Mouse (Mus musculus): Measurements from ENCODE around the gene Rufy2. TPM values are rescaled to one million over a fixed set of nuclear protein-coding genes. Genes with fewer than 3 reads are reported as not detected.
"Not testable (repeated sequence)": the region's sequence is repeated elsewhere in the genome, so short reads cannot be mapped to it uniquely, and the experiment has no call there.

Rufy2 gene
- polyA plus RNA-seq, 1 experiment from 2014 or later = 38.6 TPM

DNA sequence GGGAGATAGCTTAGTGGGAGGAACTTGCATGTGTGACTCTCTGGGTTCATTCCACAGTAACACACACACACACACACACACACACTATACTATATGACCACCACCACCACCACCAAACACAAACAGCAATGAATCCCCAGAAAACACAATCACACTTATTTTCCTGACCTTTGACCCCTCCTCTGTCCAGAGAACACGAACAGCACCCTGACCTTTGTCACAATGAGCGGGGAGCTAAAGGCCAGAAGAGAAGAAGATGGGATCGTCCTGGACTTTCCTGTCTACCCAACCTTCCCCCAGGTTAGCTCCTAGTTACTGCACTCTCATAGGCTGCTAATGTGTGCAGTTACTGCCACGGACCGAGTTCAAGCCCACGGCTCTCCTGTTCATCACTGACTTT lies 72.0 kb downstream of the Rufy2 start:
- DNase-seq (ENCODE audit: low spot score) (no peak), ATAC-seq (no peak)
- Histone ChIP-seq H3K27ac (ENCODE audit: low read depth, low read length) (no peak overlapping the region), H3K27me3 (replicated peaks; ENCODE audit: control insufficient read depth, insufficient read depth, low read length) (no peaks in the 10 kb centered on the region), H3K36me3 (ENCODE audit: control insufficient read depth, insufficient read depth, low read length) (no peaks in the 10 kb centered on the region), H3K9me3 (replicated peaks; ENCODE audit: control insufficient read depth, low read length) (no peaks in the 10 kb centered on the region), H3K4me3 (ENCODE audit: low read depth, low read length) (no peak overlapping the region), H3K4me2 (ENCODE audit: low read length) (no peak overlapping the region), H3K4me1 (ENCODE audit: control insufficient read depth, insufficient read depth, low read length) (no peaks in the 10 kb centered on the region), H3K9ac (ENCODE audit: low read length) (no peak overlapping the region)
- WGBS = 89% methylated on average over 6 of the region's 6 CpGs

DNA sequence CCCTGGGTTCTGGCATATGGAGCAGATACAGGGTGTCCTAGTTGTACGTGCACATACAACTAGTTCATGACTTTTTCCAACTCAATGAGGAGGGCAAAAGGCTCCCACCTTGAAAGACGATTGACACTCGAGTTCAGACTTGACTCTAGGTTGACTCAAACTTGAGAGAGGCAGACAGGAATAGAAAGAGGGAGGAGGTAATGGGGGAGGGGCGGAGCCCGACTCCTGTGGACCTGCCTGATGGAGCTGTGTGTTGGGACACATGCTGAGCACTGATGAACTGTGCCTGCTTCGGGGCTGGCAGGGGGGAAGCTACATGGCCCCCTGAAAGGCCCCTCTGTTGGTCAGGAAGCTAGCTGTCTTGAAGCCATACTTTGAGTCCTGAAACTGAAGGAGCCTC lies 73.0 kb downstream of the Rufy2 start:
- no peak overlapping the region for H3K4me2 ChIP-seq (ENCODE audit: low read length)

DNA sequence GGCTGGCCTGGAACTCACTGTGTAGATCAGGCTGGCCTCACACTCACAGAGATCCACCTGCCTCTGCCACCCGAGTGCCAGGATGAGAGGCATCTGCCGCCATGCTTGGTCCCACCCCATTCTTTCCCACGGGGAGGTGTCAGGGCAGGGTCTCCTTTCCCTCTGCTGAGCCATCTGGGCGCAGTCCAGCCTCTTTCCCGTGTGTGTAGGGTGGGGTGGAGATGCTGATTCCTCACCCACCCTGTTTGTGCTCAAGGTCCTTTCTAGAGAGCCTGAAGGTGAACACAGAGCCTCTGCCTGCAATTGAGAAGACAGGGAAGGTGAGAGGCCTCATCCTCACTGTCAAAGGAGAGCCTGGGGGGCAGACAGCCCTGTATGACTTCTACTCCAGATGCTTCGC lies 74.0 kb downstream of the Rufy2 start:
- H3K4me3 ChIP-seq (ENCODE audit: low read depth, low read length); ATAC-seq; H3K9me3 ChIP-seq (replicated peaks; ENCODE audit: control insufficient read depth, low read length); H3K36me3 ChIP-seq (ENCODE audit: control insufficient read depth, insufficient read depth, low read length); H3K9ac ChIP-seq (ENCODE audit: low read length); DNase-seq (ENCODE audit: low spot score); H3K4me2 ChIP-seq (ENCODE audit: low read length); H3K27ac ChIP-seq (ENCODE audit: low read depth, low read length); H3K27me3 ChIP-seq (replicated peaks; ENCODE audit: control insufficient read depth, insufficient read depth, low read length); H3K4me1 ChIP-seq (ENCODE audit: control insufficient read depth, insufficient read depth, low read length): not testable (repeated sequence)
- WGBS = 88% methylated on average over 6 of the region's 6 CpGs

More for the DNA sequence above, 73.0 kb downstream of the Rufy2 start:
- Histone ChIP-seq H3K27ac (ENCODE audit: low read depth, low read length) (no peak overlapping the region), H3K4me1 (ENCODE audit: control insufficient read depth, insufficient read depth, low read length) (no peaks in the 10 kb centered on the region), H3K9me3 (replicated peaks; ENCODE audit: control insufficient read depth, low read length) (no peaks in the 10 kb centered on the region), H3K4me3 (ENCODE audit: low read depth, low read length) (no peak overlapping the region), H3K9ac (ENCODE audit: low read length) (no peak overlapping the region), H3K27me3 (replicated peaks; ENCODE audit: control insufficient read depth, insufficient read depth, low read length) (no peaks in the 10 kb centered on the region), H3K36me3 (ENCODE audit: control insufficient read depth, insufficient read depth, low read length) (no peaks in the 10 kb centered on the region)
- DNase-seq (ENCODE audit: low spot score) (no peak), ATAC-seq (no peak)
- 52% methylated on average over 6 of the region's 6 CpGs for whole genome bisulfite sequencing

DNA sequence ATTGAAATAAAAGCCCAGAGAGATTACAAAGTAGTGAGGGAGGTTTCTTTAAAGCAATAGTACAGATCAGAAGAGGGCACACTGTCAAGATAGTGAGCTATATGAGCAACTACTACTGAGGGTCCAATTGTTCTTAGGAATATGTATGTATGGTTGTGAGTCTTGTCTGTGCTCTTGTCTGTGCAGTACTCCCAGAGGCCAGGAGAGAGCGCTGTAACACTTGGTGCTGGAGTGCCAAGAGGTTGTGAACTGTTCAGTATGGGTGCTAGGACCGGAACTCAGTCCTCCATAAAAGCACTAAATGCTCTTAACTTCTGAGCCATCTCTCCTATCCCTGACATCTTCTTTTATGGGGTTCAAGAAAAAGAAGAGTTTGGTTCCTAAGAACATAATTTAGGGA lies 74.6 kb downstream of the Rufy2 start:
- H3K4me3 ChIP-seq (ENCODE audit: low read depth, low read length) = no peak overlapping the region
- H3K9me3 ChIP-seq (replicated peaks; ENCODE audit: control insufficient read depth, low read length) = no peaks in the 10 kb centered on the region
- H3K9ac ChIP-seq (ENCODE audit: low read length) = no peak overlapping the region
- no peaks in the 10 kb centered on the region for H3K4me1 ChIP-seq (ENCODE audit: control insufficient read depth, insufficient read depth, low read length)
- no peaks in the 10 kb centered on the region for H3K36me3 ChIP-seq (ENCODE audit: control insufficient read depth, insufficient read depth, low read length)
- DNase-seq (ENCODE audit: low spot score) (no peak), ATAC-seq (no peak)
- H3K27me3 ChIP-seq (replicated peaks; ENCODE audit: control insufficient read depth, insufficient read depth, low read length) = no peaks in the 10 kb centered on the region
- 79% methylated on average over 2 of the region's 2 CpGs for WGBS
- H3K4me2 ChIP-seq (ENCODE audit: low read length) = no peak overlapping the region
- no peak overlapping the region for H3K27ac ChIP-seq (ENCODE audit: low read depth, low read length)

DNA sequence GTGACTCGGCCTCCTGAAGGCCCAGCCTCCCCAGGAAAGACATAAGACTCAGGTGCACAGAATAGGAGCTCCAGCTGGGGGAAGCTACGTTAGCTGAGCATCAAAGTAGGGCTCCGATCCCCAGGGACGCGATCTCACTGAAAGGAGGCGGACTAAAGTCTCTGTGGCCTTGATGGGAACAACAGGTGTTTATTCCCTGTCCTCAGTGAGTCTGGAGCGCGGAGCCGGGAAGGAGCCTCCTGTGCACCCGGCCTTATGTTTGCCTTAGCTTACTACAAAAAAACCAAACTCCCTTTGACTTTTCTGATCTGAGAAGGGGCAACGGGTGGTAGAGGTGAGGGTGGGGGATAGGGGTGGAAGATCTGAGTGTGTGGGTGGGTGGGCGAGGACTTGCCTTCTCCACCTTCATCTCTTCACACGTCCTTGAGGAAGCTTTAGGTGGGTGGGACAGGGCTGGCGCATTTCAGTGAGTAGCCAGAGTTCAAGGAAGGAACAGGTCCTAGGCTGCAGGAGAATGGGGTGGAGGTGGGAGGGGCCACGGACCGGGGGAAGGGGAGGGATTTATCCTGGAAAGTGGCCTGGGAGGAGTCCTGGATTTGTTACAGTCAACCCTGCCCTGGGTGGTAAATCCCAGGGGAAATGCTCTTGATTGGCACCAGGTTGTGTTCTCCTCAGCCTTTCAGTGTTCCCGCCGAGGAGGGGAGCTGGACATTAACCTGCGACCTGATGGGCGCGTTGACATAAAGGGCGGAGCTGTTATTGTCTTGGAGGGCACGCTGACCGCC lies 77.1 kb downstream of the Rufy2 start:
- 43% methylated on average over 24 of the region's 24 CpGs for WGBS
- H3K9me3 ChIP-seq (replicated peaks; ENCODE audit: control insufficient read depth, low read length) = no peaks in the 10 kb centered on the region
- H3K4me2 ChIP-seq (ENCODE audit: low read length) = no peak overlapping the region
- no peaks in the 10 kb centered on the region for H3K4me1 ChIP-seq (ENCODE audit: control insufficient read depth, insufficient read depth, low read length)
- H3K9ac ChIP-seq (ENCODE audit: low read length) = no peak overlapping the region
- DNase-seq (ENCODE audit: low spot score) (no peak), ATAC-seq (no peak)
- H3K27ac ChIP-seq (ENCODE audit: low read depth, low read length) = no peak overlapping the region
- H3K36me3 ChIP-seq (ENCODE audit: control insufficient read depth, insufficient read depth, low read length) = no peaks in the 10 kb centered on the region
- no peaks in the 10 kb centered on the region for H3K27me3 ChIP-seq (replicated peaks; ENCODE audit: control insufficient read depth, insufficient read depth, low read length)
- no peak overlapping the region for H3K4me3 ChIP-seq (ENCODE audit: low read depth, low read length)

DNA sequence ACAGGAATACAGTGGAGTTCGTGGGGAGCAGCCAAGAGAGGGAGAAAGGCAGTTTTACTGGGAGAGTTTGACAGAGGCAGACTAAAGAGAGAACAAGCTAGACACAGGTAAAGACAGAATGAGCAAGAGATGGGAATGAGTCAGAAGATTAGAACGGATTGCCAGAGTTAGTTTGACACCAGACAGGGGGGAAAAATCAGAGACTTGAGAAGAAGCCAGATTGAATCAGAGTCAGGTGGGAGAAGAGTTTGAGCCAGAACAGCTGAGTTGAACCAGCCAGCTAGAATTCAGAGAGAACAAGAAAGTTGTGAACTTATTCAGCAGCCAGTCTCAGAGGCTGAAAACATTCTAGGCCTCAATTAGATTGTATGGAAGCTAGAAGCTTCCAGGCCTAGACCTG lies 79.8 kb downstream of the Rufy2 start, which contains the start of gene Pbld1:
TSS of gene Pbld1 (plus strand) at position 301 of the 400 bp plus-strand sequence.
- no peak within 1 kb of the TSS for H3K27ac ChIP-seq (ENCODE audit: low read depth, low read length)
- no peak within 1 kb of the TSS for H3K4me2 ChIP-seq (ENCODE audit: low read length)
- no peak within 1 kb of the TSS for H3K9ac ChIP-seq (ENCODE audit: low read length)
- no peaks in the 10 kb centered on the region for H3K36me3 ChIP-seq (ENCODE audit: control insufficient read depth, insufficient read depth, low read length)
- no peak for DNase-seq (ENCODE audit: low spot score)
- H3K9me3 ChIP-seq (replicated peaks; ENCODE audit: control insufficient read depth, low read length) = no peaks in the 10 kb centered on the region
- no peaks in the 10 kb centered on the region for H3K4me1 ChIP-seq (ENCODE audit: control insufficient read depth, insufficient read depth, low read length)
- ATAC-seq = no peak
- no peaks in the 10 kb centered on the region for H3K27me3 ChIP-seq (replicated peaks; ENCODE audit: control insufficient read depth, insufficient read depth, low read length)
- H3K4me3 ChIP-seq (ENCODE audit: low read depth, low read length) = no peak within 1 kb of the TSS
- WGBS = 75% methylated on average over 2 of the region's 2 CpGs

DNA sequence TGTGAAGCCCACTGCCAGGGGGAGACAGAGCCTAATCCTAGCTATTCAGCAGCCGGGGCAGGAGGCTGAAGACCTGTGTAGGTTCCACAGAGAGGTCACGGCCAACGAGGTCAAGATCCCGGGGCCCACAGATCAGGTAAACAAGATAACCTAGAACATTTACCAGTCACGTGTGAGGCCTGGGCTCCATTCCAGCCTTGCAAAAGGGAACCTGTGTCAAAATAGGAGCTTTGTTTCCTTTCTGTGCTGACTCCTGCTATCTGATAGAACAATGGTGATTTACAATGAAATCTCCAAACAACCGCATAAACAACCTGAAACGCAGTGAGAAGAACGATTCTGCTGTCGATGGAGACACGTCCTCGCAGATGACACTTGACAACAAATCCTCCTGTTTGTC lies 80.4 kb downstream of the Rufy2 start:
- DNase-seq (ENCODE audit: low spot score) (no peak), ATAC-seq (no peak)
- Histone ChIP-seq H3K9ac (ENCODE audit: low read length) (no peak overlapping the region), H3K27me3 (replicated peaks; ENCODE audit: control insufficient read depth, insufficient read depth, low read length) (no peaks in the 10 kb centered on the region), H3K9me3 (replicated peaks; ENCODE audit: control insufficient read depth, low read length) (no peaks in the 10 kb centered on the region), H3K36me3 (ENCODE audit: control insufficient read depth, insufficient read depth, low read length) (no peaks in the 10 kb centered on the region), H3K4me3 (ENCODE audit: low read depth, low read length) (no peak overlapping the region), H3K4me1 (ENCODE audit: control insufficient read depth, insufficient read depth, low read length) (no peaks in the 10 kb centered on the region), H3K27ac (ENCODE audit: low read depth, low read length) (no peak overlapping the region), H3K4me2 (ENCODE audit: low read length) (no peak overlapping the region)
- WGBS = 61% methylated on average over 11 of the region's 11 CpGs

DNA sequence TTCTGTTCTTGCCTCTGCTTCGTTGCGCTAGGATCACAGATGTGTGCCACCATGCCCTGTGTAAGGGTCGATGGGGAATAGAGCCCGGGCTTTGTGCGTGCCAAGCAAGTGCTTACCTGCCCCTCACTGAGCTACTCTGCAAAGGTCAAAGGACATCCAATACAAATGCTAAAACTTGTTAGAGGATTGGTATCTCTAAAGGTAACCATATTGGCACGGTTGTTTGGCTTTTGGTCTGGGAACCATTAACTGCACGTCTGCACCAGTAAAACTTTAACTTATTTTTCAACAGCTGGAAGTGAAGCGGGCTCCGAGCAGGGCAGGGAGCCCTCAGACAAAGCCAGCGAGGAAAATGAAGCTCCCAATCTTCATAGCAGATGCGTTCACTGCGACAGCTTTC lies 81.2 kb downstream of the Rufy2 start:
- no peaks in the 10 kb centered on the region for H3K4me1 ChIP-seq (ENCODE audit: control insufficient read depth, insufficient read depth, low read length)
- H3K36me3 ChIP-seq (ENCODE audit: control insufficient read depth, insufficient read depth, low read length) = no peaks in the 10 kb centered on the region
- H3K27ac ChIP-seq (ENCODE audit: low read depth, low read length) = no peak overlapping the region
- no peaks in the 10 kb centered on the region for H3K9me3 ChIP-seq (replicated peaks; ENCODE audit: control insufficient read depth, low read length)
- no peak for ATAC-seq
- WGBS = 76% methylated on average over 12 of the region's 12 CpGs
- H3K4me3 ChIP-seq (ENCODE audit: low read depth, low read length) = no peak overlapping the region
- H3K4me2 ChIP-seq (ENCODE audit: low read length) = no peak overlapping the region
- DNase-seq (ENCODE audit: low spot score) = no peak
- no peak overlapping the region for H3K9ac ChIP-seq (ENCODE audit: low read length)
- H3K27me3 ChIP-seq (replicated peaks; ENCODE audit: control insufficient read depth, insufficient read depth, low read length) = no peaks in the 10 kb centered on the region

DNA sequence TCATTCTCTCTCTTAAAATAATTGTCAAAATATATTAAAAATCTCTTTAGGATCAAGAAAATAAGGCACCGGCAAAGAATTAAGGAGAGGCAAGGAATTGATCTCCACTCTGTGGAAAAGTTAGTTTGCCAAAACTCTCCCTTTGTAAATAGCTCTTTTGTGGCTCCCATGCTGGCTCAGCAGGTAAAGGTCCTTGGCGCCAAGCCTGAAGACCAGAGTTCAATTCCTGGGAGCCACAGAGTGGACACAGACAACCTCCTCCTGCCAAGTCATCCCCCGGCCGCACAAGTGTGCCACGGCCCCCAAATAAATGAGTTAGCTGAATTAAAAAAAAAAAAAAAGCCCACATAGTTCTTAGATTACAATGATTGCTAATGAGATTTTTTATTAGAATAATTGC lies 82.7 kb downstream of the Rufy2 start:
- no peaks in the 10 kb centered on the region for H3K27me3 ChIP-seq (replicated peaks; ENCODE audit: control insufficient read depth, insufficient read depth, low read length)
- H3K4me2 ChIP-seq (ENCODE audit: low read length) = no peak overlapping the region
- no peaks in the 10 kb centered on the region for H3K9me3 ChIP-seq (replicated peaks; ENCODE audit: control insufficient read depth, low read length)
- H3K4me1 ChIP-seq (ENCODE audit: control insufficient read depth, insufficient read depth, low read length) = no peaks in the 10 kb centered on the region
- H3K9ac ChIP-seq (ENCODE audit: low read length) = no peak overlapping the region
- DNase-seq (ENCODE audit: low spot score) (no peak), ATAC-seq (no peak)
- WGBS = 85% methylated on average over 5 of the region's 5 CpGs
- H3K27ac ChIP-seq (ENCODE audit: low read depth, low read length) = no peak overlapping the region
- no peaks in the 10 kb centered on the region for H3K36me3 ChIP-seq (ENCODE audit: control insufficient read depth, insufficient read depth, low read length)
- H3K4me3 ChIP-seq (ENCODE audit: low read depth, low read length) = no peak overlapping the region
